Mouse (Mus musculus): Measurements from ENCODE around the gene 2310009B15Rik. TPM values are rescaled to one million over a fixed set of nuclear protein-coding genes. Genes with fewer than 3 reads are reported as not detected.

2310009B15Rik gene
- 13.4 TPM for total RNA-seq (2023)

DNA sequence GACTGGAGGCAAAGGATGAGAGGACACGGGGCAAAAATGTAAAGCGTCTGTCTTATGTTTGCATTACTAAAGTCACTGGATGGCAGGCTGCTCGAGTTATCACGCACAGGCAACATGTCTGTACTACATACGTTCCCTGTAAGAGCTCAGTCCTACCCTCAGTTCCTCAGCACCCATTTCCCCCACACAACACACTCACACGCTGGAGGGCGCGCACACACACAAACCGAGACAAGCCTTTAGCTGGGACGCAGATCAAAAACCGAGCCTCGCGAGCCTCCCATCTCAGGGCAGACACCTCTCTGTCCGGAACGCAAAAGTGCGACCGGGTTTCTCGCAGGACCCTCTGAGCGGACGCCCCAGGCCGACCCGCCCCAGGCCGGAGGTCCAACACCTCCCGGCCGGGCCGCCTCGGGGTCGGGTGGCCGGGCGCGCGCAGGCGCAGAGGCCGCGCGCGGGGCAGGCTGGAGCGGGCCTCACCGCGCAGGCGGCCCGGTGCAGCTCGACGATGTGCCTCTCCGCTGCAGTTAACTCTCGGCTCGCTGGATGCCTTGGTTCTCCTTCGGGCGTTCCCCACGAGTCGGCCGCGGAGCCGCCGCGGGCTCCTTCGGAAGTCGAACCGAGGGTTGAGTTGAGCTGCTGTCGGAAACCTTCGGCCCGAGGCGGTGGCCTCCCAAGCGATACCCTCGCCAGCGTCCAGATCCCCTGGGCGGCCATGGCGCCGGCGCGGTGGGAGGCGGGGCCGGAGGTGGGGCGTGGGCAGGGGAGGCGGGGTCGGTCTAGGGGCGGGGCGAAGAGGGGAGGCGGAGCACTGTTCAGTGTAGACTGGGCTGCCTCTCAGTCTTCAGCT, at the start of gene 2310009B15Rik:
Gene 2310009B15Rik, minus strand, starts transcription at position 752 of the 850 bp plus-strand sequence.

GRCm38 (mm10) chr1:138848511-138849109, 8.0 kb downstream of the 2310009B15Rik start, which contains the start of gene Lhx9:
Gene Lhx9, minus strand, starts transcription at chr1:138848577.

Other genes starting within 250 kb of the 2310009B15Rik start
- 43.8 TPM for gene Nek7, start 236.7 kb downstream of the 2310009B15Rik start, total RNA-seq (2023)
- 0.38 TPM for gene Lhx9, start 8.3 kb downstream of the 2310009B15Rik start, total RNA-seq (2023)
- gene Dennd1b, start 106.6 kb upstream of the 2310009B15Rik start, total RNA-seq (2023): 70.5 TPM

Data from CD4-positive naive resting alpha-beta T cell, adult 57 days (primary cell).